Mouse (Mus musculus): ENCODE data around the gene Ncoa5. TPM values are rescaled to one million over a fixed set of nuclear protein-coding genes. Genes with fewer than 3 reads are reported as not detected.
A peak's percentile ranks its signal among the peaks of the same experiment; 100 is the strongest.

Ncoa5 gene
- polyA plus RNA-seq, 1 experiment from 2014 or later, result 99.3 TPM

GRCm38 (mm10) chr2:165006813-165007212 is 27.9 kb downstream of the Ncoa5 start:
- Histone ChIP-seq H3K36me3 (peaks cover 99% of the 10 kb centered on the region), H3K9me3 (no peaks in the 10 kb centered on the region), H3K4me1 (replicated peaks) (no peaks in the 10 kb centered on the region), H3K4me2 (no peak overlapping the region), H3K27me3 (no peaks in the 10 kb centered on the region), H3K9ac (no peak overlapping the region), H3K4me3 (no peak overlapping the region), H3K27ac (replicated peaks) (no peak overlapping the region)
- ATAC-seq (ENCODE audit: low FRiP score, low read depth), result no peak
- 94% methylated on average over 4 of the region's 4 CpGs for WGBS

DNA sequence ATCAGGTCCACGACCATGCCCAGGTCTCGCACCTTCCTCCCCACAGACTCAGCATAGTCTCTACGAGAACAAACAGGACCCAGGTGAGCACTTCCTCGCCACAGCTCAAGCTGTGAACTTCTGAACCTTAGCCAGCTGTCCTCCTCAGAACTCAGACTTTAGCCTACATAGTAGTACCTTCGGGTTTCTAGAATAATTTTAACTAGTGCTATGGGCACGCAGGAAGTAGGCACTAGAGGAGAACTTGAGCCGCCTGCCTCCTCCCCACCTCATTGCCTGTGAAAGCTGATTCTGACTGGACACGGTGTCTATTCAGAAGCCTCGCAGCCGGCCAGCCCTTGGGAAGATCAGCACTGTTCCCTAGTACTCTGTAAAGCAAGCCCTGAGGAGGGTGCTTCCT is 30.4 kb downstream of the Ncoa5 start:
- Histone ChIP-seq H3K36me3 (peaks cover 98% of the 10 kb centered on the region), H3K27me3 (no peaks in the 10 kb centered on the region), H3K9ac (no peak overlapping the region), H3K4me2 (no peak overlapping the region), H3K9me3 (no peaks in the 10 kb centered on the region), H3K4me1 (replicated peaks) (no peaks in the 10 kb centered on the region), H3K27ac (replicated peaks) (no peak overlapping the region), H3K4me3 (no peak overlapping the region)
- ATAC-seq (ENCODE audit: low FRiP score, low read depth), result no peak
- 87% methylated on average over 10 of the region's 10 CpGs for WGBS

- peaks cover 8% of the 10 kb centered on the region for H3K4me1 ChIP-seq (replicated peaks)
- H3K9ac ChIP-seq, result no peak overlapping the region
- H3K4me2 ChIP-seq, result no peak overlapping the region
- no peak overlapping the region for H3K27ac ChIP-seq (replicated peaks)
- no peaks in the 10 kb centered on the region for H3K9me3 ChIP-seq
- H3K4me3 ChIP-seq, result no peak overlapping the region
- no peak for ATAC-seq (ENCODE audit: low FRiP score, low read depth)
- peaks cover 95% of the 10 kb centered on the region for H3K36me3 ChIP-seq
- 74% methylated on average over 3 of the region's 3 CpGs for WGBS
- no peaks in the 10 kb centered on the region for H3K27me3 ChIP-seq
Measured at GRCm38 (mm10) chr2:165003108-165003507, 31.6 kb downstream of the Ncoa5 start.

- peaks cover 87% of the 10 kb centered on the region for H3K36me3 ChIP-seq
- 92% methylated on average over 13 of the region's 13 CpGs for WGBS
- H3K9me3 ChIP-seq, result no peaks in the 10 kb centered on the region
- ATAC-seq (ENCODE audit: low FRiP score, low read depth), result no peak
- no peak overlapping the region for H3K4me2 ChIP-seq
- no peak overlapping the region for H3K9ac ChIP-seq
- H3K27ac ChIP-seq (replicated peaks), result no peak overlapping the region
- no peaks in the 10 kb centered on the region for H3K27me3 ChIP-seq
- H3K4me3 ChIP-seq, result no peak overlapping the region
- H3K4me1 ChIP-seq (replicated peaks), result peaks cover 17% of the 10 kb centered on the region
Measured at GRCm38 (mm10) chr2:165001958-165002357, 32.7 kb downstream of the Ncoa5 start.

- ATAC-seq (ENCODE audit: low FRiP score, low read depth), result no peak; the same call in 1 of the 2 replicates
- Histone ChIP-seq H3K27me3 (no peaks in the 10 kb centered on the region), H3K9me3 (no peaks in the 10 kb centered on the region), H3K27ac (replicated peaks) (no peak overlapping the region), H3K4me1 (replicated peaks) (peaks cover 17% of the 10 kb centered on the region), H3K4me3 (peak overlapping the region; percentile 14), H3K9ac (peak overlapping the region; percentile 20; the same call in 1 of the 2 replicates), H3K36me3 (peaks cover 55% of the 10 kb centered on the region), H3K4me2 (peak overlapping the region; percentile 48)
- WGBS, result 6% methylated on average over 50 of the region's 52 CpGs
Measured at GRCm38 (mm10) chr2:164997721-164998428, 36.8 kb downstream of the Ncoa5 start.

- no peaks in the 10 kb centered on the region for H3K27me3 ChIP-seq
- peak overlapping the region; percentile 48 for H3K4me2 ChIP-seq
- H3K4me3 ChIP-seq, result peak overlapping the region; percentile 14
- H3K36me3 ChIP-seq, result peaks cover 50% of the 10 kb centered on the region
- ATAC-seq (ENCODE audit: low FRiP score, low read depth), result no peak
- peak overlapping the region; percentile 20; the same call in 1 of the 2 replicates for H3K9ac ChIP-seq
- no peaks in the 10 kb centered on the region for H3K9me3 ChIP-seq
- WGBS, result 12% methylated on average over 48 of the region's 49 CpGs
- no peak overlapping the region for H3K27ac ChIP-seq (replicated peaks)
- H3K4me1 ChIP-seq (replicated peaks), result peaks cover 17% of the 10 kb centered on the region
Measured at GRCm38 (mm10) chr2:164996848-164997720, 37.6 kb downstream of the Ncoa5 start.

GRCm38 (mm10) chr2:164995976-164996375 is 38.7 kb downstream of the Ncoa5 start:
- ATAC-seq (ENCODE audit: low FRiP score, low read depth), result no peak
- no peaks in the 10 kb centered on the region for H3K27me3 ChIP-seq

GRCm38 (mm10) chr2:164994659-164995428 is 39.8 kb downstream of the Ncoa5 start:
- H3K9ac ChIP-seq, result no peak overlapping the region
- no peak overlapping the region for H3K4me3 ChIP-seq
- 57% methylated on average over 21 of the region's 21 CpGs for WGBS
- H3K9me3 ChIP-seq, result no peaks in the 10 kb centered on the region
- peaks cover 28% of the 10 kb centered on the region for H3K36me3 ChIP-seq
- H3K4me2 ChIP-seq, result no peak overlapping the region
- peaks cover 17% of the 10 kb centered on the region for H3K4me1 ChIP-seq (replicated peaks)
- H3K27me3 ChIP-seq, result no peaks in the 10 kb centered on the region
- ATAC-seq (ENCODE audit: low FRiP score, low read depth), result no peak
- H3K27ac ChIP-seq (replicated peaks), result no peak overlapping the region

More at GRCm38 (mm10) chr2:164995976-164996375, 38.7 kb downstream of the Ncoa5 start:
- Histone ChIP-seq H3K4me1 (replicated peaks) (peaks cover 17% of the 10 kb centered on the region), H3K4me3 (no peak overlapping the region), H3K27ac (replicated peaks) (no peak overlapping the region), H3K36me3 (peaks cover 39% of the 10 kb centered on the region), H3K9me3 (no peaks in the 10 kb centered on the region), H3K4me2 (no peak overlapping the region), H3K9ac (no peak overlapping the region)
- 72% methylated on average over 11 of the region's 11 CpGs for WGBS

GRCm38 (mm10) chr2:164994156-164994555 is 40.5 kb downstream of the Ncoa5 start:
- no peak overlapping the region for H3K4me3 ChIP-seq
- H3K9me3 ChIP-seq, result no peaks in the 10 kb centered on the region
- no peak for ATAC-seq (ENCODE audit: low FRiP score, low read depth)
- peaks cover 21% of the 10 kb centered on the region for H3K36me3 ChIP-seq
- H3K27me3 ChIP-seq, result no peaks in the 10 kb centered on the region
- H3K4me1 ChIP-seq (replicated peaks), result peaks cover 17% of the 10 kb centered on the region
- no peak overlapping the region for H3K27ac ChIP-seq (replicated peaks)
- H3K4me2 ChIP-seq, result no peak overlapping the region
- H3K9ac ChIP-seq, result no peak overlapping the region
- 78% methylated on average over 11 of the region's 11 CpGs for WGBS

GRCm38 (mm10) chr2:164991808-164992207 is 42.9 kb downstream of the Ncoa5 start:
- no peaks in the 10 kb centered on the region for H3K9me3 ChIP-seq
- H3K4me3 ChIP-seq, result no peak overlapping the region
- H3K4me1 ChIP-seq (replicated peaks), result no peaks in the 10 kb centered on the region; the same call in 1 of the 2 replicates
- peaks cover 19% of the 10 kb centered on the region for H3K36me3 ChIP-seq
- no peak overlapping the region for H3K27ac ChIP-seq (replicated peaks)
- H3K4me2 ChIP-seq, result no peak overlapping the region
- H3K9ac ChIP-seq, result no peak overlapping the region
- 45% methylated on average over 10 of the region's 10 CpGs for WGBS
- H3K27me3 ChIP-seq, result no peaks in the 10 kb centered on the region
- no peak for ATAC-seq (ENCODE audit: low FRiP score, low read depth)

DNA sequence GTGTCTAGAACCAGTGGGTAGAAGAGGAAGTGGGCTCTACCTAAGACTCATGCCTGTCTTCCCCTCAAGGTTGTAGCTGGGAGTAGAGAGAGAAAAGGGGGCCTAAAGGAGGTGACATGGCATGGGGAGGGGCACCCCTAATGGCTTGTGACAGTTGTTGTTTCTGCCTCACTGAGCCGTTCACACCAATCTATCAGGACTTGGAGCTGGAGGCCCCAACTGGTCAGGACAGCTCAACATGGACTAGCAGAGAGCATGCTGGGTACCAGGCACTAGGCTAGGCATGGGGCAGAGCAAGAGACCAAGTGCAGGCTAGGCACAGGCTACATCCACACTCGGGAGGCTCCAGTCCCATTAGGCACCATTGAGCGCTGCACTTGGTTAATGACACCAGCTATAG is 43.6 kb downstream of the Ncoa5 start:
- no peak overlapping the region for H3K4me2 ChIP-seq
- no peaks in the 10 kb centered on the region for H3K4me1 ChIP-seq (replicated peaks)
- ATAC-seq (ENCODE audit: low FRiP score, low read depth), result no peak
- WGBS, result 71% methylated on average over 3 of the region's 3 CpGs
- peaks cover 19% of the 10 kb centered on the region for H3K36me3 ChIP-seq
- H3K9ac ChIP-seq, result no peak overlapping the region
- H3K9me3 ChIP-seq, result no peaks in the 10 kb centered on the region
- no peaks in the 10 kb centered on the region for H3K27me3 ChIP-seq
- no peak overlapping the region for H3K4me3 ChIP-seq
- no peak overlapping the region for H3K27ac ChIP-seq (replicated peaks)
